In genomic region chr2:128713548-128714003, GRCm38 (mm10) we compare ENCODE assay signal across 9 mouse cellular contexts. TPM values are rescaled to one million over a fixed set of nuclear protein-coding genes. Genes with fewer than 3 reads are reported as not detected.
A peak's percentile ranks its signal among the peaks of the same experiment; 100 is the strongest.
DNase-seq lines count a peak whose midpoint lies in the region; ATAC-seq lines count a peak whose summit lies in the region.
"Had no signal": no experiment of that assay in that cellular context is flagged by ENCODE, and none has a peak within 500 bp of the region (broad histone marks: within the 10 kb centered on the region; RNA-seq: fewer than 3 reads in every experiment).

No protein-coding gene starts in this region.

- H3K27ac ChIP-seq in heart, embryonic 10.5 days = peak overlapping the region; percentile 77; the same call in 1 of the 2 replicates
- 0 out of 2 replicates have a peak overlapping the region, but pooled peaks have one; percentile 4 for H3K27ac ChIP-seq in hindbrain, embryonic 11.5 days (ENCODE audit: low read depth, low read length)
- peak overlapping the region; percentile 92 for H3K27ac ChIP-seq in limb, embryonic 10.5 days
- H3K27ac ChIP-seq in neural tube, embryonic 15.5 days (replicated peaks) = peak overlapping the region; percentile 35

- H3K9me3 ChIP-seq in heart, embryonic 10.5 days = no peaks in the 10 kb centered on the region
- H3K9me3 ChIP-seq in hindbrain, embryonic 11.5 days (ENCODE audit: control insufficient read depth, low read length) = no peaks in the 10 kb centered on the region
- no peaks in the 10 kb centered on the region for H3K9me3 ChIP-seq in limb, embryonic 10.5 days (replicated peaks)
- no peaks in the 10 kb centered on the region for H3K9me3 ChIP-seq in neural tube, embryonic 15.5 days (replicated peaks)

- H3K9ac ChIP-seq in hindbrain, embryonic 11.5 days (ENCODE audit: low read depth, low read length) = no peak overlapping the region
- no peak overlapping the region for H3K9ac ChIP-seq in neural tube, embryonic 15.5 days (replicated peaks)

- peaks cover 16% of the 10 kb centered on the region for H3K4me1 ChIP-seq in heart, embryonic 10.5 days
- no peaks in the 10 kb centered on the region for H3K4me1 ChIP-seq in hindbrain, embryonic 11.5 days (replicated peaks; ENCODE audit: control insufficient read depth, insufficient read depth, low read length)
- peaks cover 96% of the 10 kb centered on the region for H3K4me1 ChIP-seq in limb, embryonic 10.5 days
- H3K4me1 ChIP-seq in neural tube, embryonic 15.5 days = peaks cover 15% of the 10 kb centered on the region; the same call in 1 of the 2 replicates

- WGBS in heart, embryonic 10.5 days = 67% methylated on average over 5 of the region's 5 CpGs
- WGBS in hindbrain, embryonic 11.5 days = 59% methylated on average over 5 of the region's 5 CpGs
- WGBS in limb, embryonic 10.5 days = 7% methylated on average over 5 of the region's 5 CpGs
- 55% methylated on average over 5 of the region's 5 CpGs for WGBS in neural tube, embryonic 15.5 days

- no peak overlapping the region for H3K4me2 ChIP-seq in hindbrain, embryonic 11.5 days (replicated peaks; ENCODE audit: low read depth, low read length)
- H3K4me2 ChIP-seq in neural tube, embryonic 15.5 days = no peak overlapping the region

- no peak for ATAC-seq in hindbrain, embryonic 11.5 days (ENCODE audit: low FRiP score)
- no peak for ATAC-seq in neural tube, embryonic 15.5 days (ENCODE audit: low FRiP score)
- no peak for ATAC-seq in frontal cortex, adult (ENCODE audit: low TSS enrichment)

- H3K4me3 ChIP-seq in heart, embryonic 10.5 days = no peak overlapping the region
- H3K4me3 ChIP-seq in hindbrain, embryonic 11.5 days (ENCODE audit: low read depth, low read length) = no peak overlapping the region
- peak overlapping the region; percentile 23 for H3K4me3 ChIP-seq in limb, embryonic 10.5 days
- H3K4me3 ChIP-seq in neural tube, embryonic 15.5 days (replicated peaks) = no peak overlapping the region
- H3K4me3 ChIP-seq: myocyte had no signal

- DNase-seq in heart, embryonic 10.5 days (ENCODE audit: low spot score) = no peak
- DNase-seq in heart, postnatal 36 days = no peak
- peak; percentile 94 for DNase-seq in NIH3T3 (ENCODE audit: low read depth)
- peak; percentile 64 for DNase-seq in hindbrain, embryonic 11.5 days (ENCODE audit: low spot score)
- DNase-seq in limb, embryonic 10.5 days (ENCODE audit: low spot score) = peak; percentile 89
- DNase-seq in thymus, postnatal 36 days = no peak

- no peaks in the 10 kb centered on the region for H3K36me3 ChIP-seq in heart, embryonic 10.5 days
- no peaks in the 10 kb centered on the region for H3K36me3 ChIP-seq in hindbrain, embryonic 11.5 days (ENCODE audit: control insufficient read depth, insufficient read depth, low read length)
- H3K36me3 ChIP-seq in limb, embryonic 10.5 days = peaks cover 33% of the 10 kb centered on the region
- no peaks in the 10 kb centered on the region for H3K36me3 ChIP-seq in neural tube, embryonic 15.5 days

- H3K27me3 ChIP-seq in heart, embryonic 10.5 days (ENCODE audit: insufficient read depth, poor library complexity, severe bottlenecking) = no peaks in the 10 kb centered on the region
- no peaks in the 10 kb centered on the region for H3K27me3 ChIP-seq in hindbrain, embryonic 11.5 days (ENCODE audit: control insufficient read depth, insufficient read depth, low read length)
- no peaks in the 10 kb centered on the region for H3K27me3 ChIP-seq in limb, embryonic 10.5 days (ENCODE audit: low read depth, poor library complexity, severe bottlenecking)
- H3K27me3 ChIP-seq in neural tube, embryonic 15.5 days (replicated peaks) = no peaks in the 10 kb centered on the region

- intact Hi-C loops in heart, postnatal 36 days (cut with DNase I) = no loop called here

RNA-seq across cellular contexts. Expression of gene Mertk, which starts 14.8 kb away (rescaled TPM):
- polyA plus RNA-seq in heart, embryonic 10.5 days (2016; fragmentation: Nextera tagmentation; extraction: Ambion mirVana) = 3.5 and 5.0 TPM in 2 replicates
- 1 to 10 TPM; 5.6 to 6.7 TPM for total RNA-seq in heart, postnatal 36 days (2021)
- 4.4 and 5.0 TPM in 2 replicates for polyA plus RNA-seq in hindbrain, embryonic 11.5 days (2014; fragmentation: Nextera tagmentation; extraction: Ambion mirVana)
- 14.5 and 22.3 TPM in 2 replicates for polyA plus RNA-seq in limb, embryonic 10.5 days (2016; fragmentation: Nextera tagmentation; extraction: Ambion mirVana)
- 2.2 and 3.1 TPM in 2 replicates for polyA plus RNA-seq in neural tube, embryonic 15.5 days (2015; fragmentation: Nextera tagmentation; extraction: Ambion mirVana)

RNA-seq across cellular contexts. Expression of gene Anapc1, which starts 26.4 kb away (rescaled TPM):
- polyA plus RNA-seq in heart, embryonic 10.5 days (2016; fragmentation: Nextera tagmentation; extraction: Ambion mirVana) = 66.6 and 68.7 TPM in 2 replicates
- 10 to 100 TPM; 39.0 to 46.9 TPM for total RNA-seq in heart, postnatal 36 days (2021)
- polyA plus RNA-seq in hindbrain, embryonic 11.5 days (2014; fragmentation: Nextera tagmentation; extraction: Ambion mirVana) = 92.6 TPM in 2 replicates
- polyA plus RNA-seq in limb, embryonic 10.5 days (2016; fragmentation: Nextera tagmentation; extraction: Ambion mirVana) = 85.7 and 96.3 TPM in 2 replicates
- 34.2 and 40.9 TPM in 2 replicates for polyA plus RNA-seq in neural tube, embryonic 15.5 days (2015; fragmentation: Nextera tagmentation; extraction: Ambion mirVana)

Comparison
In these comparisons a context has a peak if more than half of its experiments do, and no peak if none do; other contexts are left out.
1. DNase-seq: peak in NIH3T3 (single experiment), hindbrain, embryonic 11.5 days (single experiment) and limb, embryonic 10.5 days (single experiment); none in heart, embryonic 10.5 days (single experiment), heart, postnatal 36 days (0 of 2) and thymus, postnatal 36 days (0 of 2).
2. H3K27ac ChIP-seq: peak in every context shown above with its lines; median percentile 92 in limb, embryonic 10.5 days; 77 in heart, embryonic 10.5 days; 35 in neural tube, embryonic 15.5 days; 4 in hindbrain, embryonic 11.5 days.